Mouse (Mus musculus) olfactory bulb, adult 2 months (tissue): ENCODE results near the gene Ctsll3.

ENCODE experiments used
- CTCF ChIP-seq: fragments of 200-500 bp; IDR thresholded peaks from 2 replicates; pipeline ENCODE4 v1.5.1; 2012; ENCODE audit warnings: low read depth, mild to moderate bottlenecking, low read length, moderate library complexity; ENCODE audit not compliant: insufficient read depth
- POLR2A ChIP-seq: fragments of 200-500 bp; IDR thresholded peaks from 2 replicates; pipeline ENCODE4 v1.6.1; 2012; ENCODE audit warnings: mild to moderate bottlenecking, low read depth, low read length, moderate library complexity; ENCODE audit not compliant: insufficient read depth

DNA sequence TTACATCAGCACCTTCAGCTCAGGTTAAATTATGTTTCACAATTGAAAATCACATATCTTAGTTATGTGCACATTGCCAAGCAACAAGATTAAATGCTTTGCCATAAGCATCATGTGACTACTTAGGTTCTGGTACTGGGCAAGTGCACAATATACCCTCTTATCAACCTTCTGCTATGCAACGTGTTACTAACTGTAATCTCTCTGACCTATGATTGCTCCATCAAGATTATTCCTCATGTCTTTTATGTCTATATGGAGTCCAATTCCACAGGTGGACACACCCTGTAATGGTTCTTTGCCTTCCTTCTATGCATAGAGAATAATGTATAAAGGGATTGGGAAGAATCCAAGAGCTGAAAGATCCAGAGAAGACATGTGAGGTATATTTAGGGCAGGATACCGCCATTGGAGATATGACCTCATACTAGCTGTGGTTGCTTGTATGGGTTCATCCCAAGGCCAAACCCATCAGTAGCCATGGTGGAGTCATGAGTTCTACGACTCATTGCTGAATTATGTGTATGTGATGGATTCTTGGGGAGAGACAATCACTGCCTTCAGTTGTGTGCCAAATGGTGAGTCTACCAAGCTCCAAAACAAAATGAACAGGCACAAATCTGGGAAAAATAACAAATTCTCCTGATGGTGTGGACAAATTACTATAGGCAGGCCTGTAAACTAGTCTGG, 18.0 kb upstream of the Ctsll3 start:
- no peak for TF ChIP-seq POLR2A
- no peak for TF ChIP-seq CTCF
